Mouse (Mus musculus) liver, embryonic 12.5 days (tissue): Measurements from ENCODE around the gene Atl1. TPM values are rescaled to one million over a fixed set of nuclear protein-coding genes. Genes with fewer than 3 reads are reported as not detected.

ENCODE experiments used
- ATAC-seq: fragments of 200-750 bp; cut with Nextera tagmentation; 2 replicates; pipeline ENCODE4 v1.8.0; 2017; ENCODE audit warnings: moderate number of reproducible peaks, mild to moderate bottlenecking, moderate library complexity
- H3K27ac ChIP-seq: fragments of 300-500 bp; sonication (generic); 2 replicates; pipeline ENCODE4 v1.5.1; 2016; ENCODE audit warnings: mild to moderate bottlenecking
- H3K27me3 ChIP-seq: fragments of 300-500 bp; sonication (generic); replicated peaks from 2 replicates; pipeline ENCODE4 v1.6.1; 2016; ENCODE audit warnings: mild to moderate bottlenecking, moderate library complexity
- H3K36me3 ChIP-seq: fragments of 300-500 bp; sonication (generic); 2 replicates; pipeline ENCODE4 v1.6.1; 2016; ENCODE audit warnings: mild to moderate bottlenecking, moderate library complexity
- H3K4me1 ChIP-seq: fragments of 300-500 bp; sonication (generic); 2 replicates; pipeline ENCODE4 v1.6.1; 2016
- H3K4me2 ChIP-seq: fragments of 300-500 bp; sonication (generic); 2 replicates; pipeline ENCODE4 v1.6.1; 2016; ENCODE audit warnings: mild to moderate bottlenecking, moderate library complexity
- H3K4me3 ChIP-seq: fragments of 300-500 bp; sonication (generic); 2 replicates; pipeline ENCODE4 v1.5.1; 2016; ENCODE audit warnings: mild to moderate bottlenecking, moderate library complexity
- H3K9ac ChIP-seq: fragments of 300-500 bp; sonication (generic); 2 replicates; pipeline ENCODE4 v1.6.1; 2016; ENCODE audit warnings: mild to moderate bottlenecking, moderate library complexity
- H3K9me3 ChIP-seq: fragments of 300-500 bp; sonication (generic); replicated peaks from 2 replicates; pipeline ENCODE4 v1.6.1; 2016; ENCODE audit warnings: mild to moderate bottlenecking, moderate library complexity
- WGBS: fragments of 180-500 bp; shearing (Covaris S2); methylation state at CpG from one replicate; pipeline ENCODE4 v1.1.7; 2016; ENCODE audit not compliant: insufficient replicate concordance; 5-methylcytosine and 5-hydroxymethylcytosine counted together
- polyA plus RNA-seq: library from polyadenylated mRNA; unstranded; fragments of >200 nt; fragmentation: Nextera tagmentation; extraction: Ambion mirVana; gene quantifications from 2 replicates; pipeline ENCODE4 v1.2.1, GENCODE M21; 2016

Atl1 gene
- polyA plus RNA-seq, 1 experiment from 2014 or later = 1.7 TPM

DNA sequence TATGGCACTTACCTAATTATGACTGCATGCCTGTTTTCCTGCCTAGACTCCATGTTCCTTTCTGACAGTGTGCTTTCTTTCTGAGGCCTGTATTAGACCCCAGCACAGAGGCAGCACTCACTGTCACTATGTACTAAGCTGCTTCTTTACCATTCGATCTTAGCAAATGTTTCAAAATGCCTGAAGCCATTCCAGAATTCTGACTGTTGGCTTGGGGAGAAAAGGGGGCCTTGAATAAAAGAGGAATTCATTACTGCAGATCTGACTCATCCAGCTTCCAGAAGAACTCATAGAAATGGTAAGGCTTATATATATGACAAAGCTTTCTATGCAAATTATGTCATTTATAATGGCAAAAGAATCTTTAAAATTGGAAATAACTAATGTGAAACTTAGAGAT, 4.1 kb upstream of the Atl1 start:
- Histone ChIP-seq H3K36me3 (peaks cover 33% of the 10 kb centered on the region), H3K4me2 (no peak overlapping the region), H3K4me1 (peaks cover 56% of the 10 kb centered on the region), H3K4me3 (no peak overlapping the region), H3K27me3 (no peaks in the 10 kb centered on the region), H3K27ac (no peak overlapping the region), H3K9ac (no peak overlapping the region), H3K9me3 (no peaks in the 10 kb centered on the region)
- WGBS = 67% methylated on average over 1 of the region's 1 CpGs
- no peak for ATAC-seq

DNA sequence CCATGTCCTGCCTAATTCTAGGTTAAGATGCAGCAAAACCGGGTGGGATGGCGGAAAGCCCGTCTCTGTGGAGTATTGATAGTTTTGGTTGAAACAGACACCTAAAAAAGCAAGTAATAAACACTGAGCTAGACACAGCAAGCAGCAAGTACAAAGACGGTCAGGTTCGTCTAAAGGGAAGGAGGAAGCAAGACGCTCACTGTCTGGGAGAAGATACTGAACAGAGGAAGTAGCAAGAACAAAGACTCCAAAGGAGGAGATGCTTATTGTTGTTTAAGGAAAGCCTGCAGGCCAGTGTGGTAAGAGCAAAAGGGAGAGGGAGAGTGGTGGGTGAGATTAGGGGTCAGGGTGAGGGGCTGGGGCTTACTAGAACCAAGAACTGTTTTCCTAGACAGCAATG, 2.4 kb upstream of the Atl1 start:
- Histone ChIP-seq H3K4me3 (peak overlapping the region; percentile 94), H3K9me3 (no peaks in the 10 kb centered on the region), H3K9ac (peak overlapping the region; percentile 97), H3K4me1 (peaks cover 56% of the 10 kb centered on the region), H3K27me3 (no peaks in the 10 kb centered on the region), H3K36me3 (peaks cover 33% of the 10 kb centered on the region), H3K27ac (peak overlapping the region; percentile 66), H3K4me2 (peak overlapping the region; percentile 84)
- no peak for ATAC-seq
- WGBS = 46% methylated on average over 6 of the region's 6 CpGs

DNA sequence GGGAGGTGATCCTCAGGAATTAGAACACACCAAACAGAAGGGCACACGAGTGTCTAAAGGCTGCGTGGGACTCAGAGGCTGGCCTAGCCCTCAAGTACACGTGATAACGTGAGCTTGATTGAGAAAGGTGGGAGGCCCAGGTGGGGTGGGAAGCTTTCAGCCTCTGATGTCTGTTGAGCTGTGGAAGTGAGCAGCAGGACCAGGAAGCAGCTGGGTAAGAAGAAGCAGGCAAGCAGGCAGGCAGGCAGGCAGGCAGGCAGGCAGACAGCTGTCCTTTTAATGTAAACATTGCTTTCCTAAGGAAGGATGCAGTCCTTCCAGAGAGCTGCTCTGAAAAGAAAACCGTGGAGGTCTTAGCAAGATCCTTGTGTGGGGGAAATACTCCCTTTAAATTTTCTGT, 1.9 kb upstream of the Atl1 start:
- peak overlapping the region; percentile 97 for H3K9ac ChIP-seq
- peak overlapping the region; percentile 84 for H3K4me2 ChIP-seq
- ATAC-seq = no peak
- H3K27me3 ChIP-seq = no peaks in the 10 kb centered on the region
- H3K9me3 ChIP-seq = no peaks in the 10 kb centered on the region
- H3K4me1 ChIP-seq = peaks cover 56% of the 10 kb centered on the region
- H3K36me3 ChIP-seq = peaks cover 33% of the 10 kb centered on the region
- H3K27ac ChIP-seq = peak overlapping the region; percentile 66
- 17% methylated on average over 5 of the region's 5 CpGs for WGBS
- H3K4me3 ChIP-seq = peak overlapping the region; percentile 94

DNA sequence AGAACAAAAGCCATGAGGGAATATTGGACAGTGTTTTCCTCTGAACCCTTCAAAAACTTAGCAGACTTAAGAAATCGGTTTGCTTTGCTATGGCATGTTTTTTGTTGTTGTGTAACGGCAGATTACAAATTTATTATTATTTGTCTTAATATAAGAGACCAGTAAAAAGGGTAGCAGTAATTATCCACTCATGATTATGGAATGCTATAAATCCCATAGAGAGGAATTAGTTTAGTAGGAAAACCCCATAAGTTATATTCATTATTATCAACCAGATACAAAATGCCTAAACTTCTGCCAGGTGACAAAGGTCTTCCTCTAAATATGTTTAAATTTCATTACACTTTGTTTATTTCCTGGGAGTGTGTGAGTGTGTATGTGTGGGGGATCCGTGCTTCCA, 693 bp upstream of the Atl1 start:
- H3K27ac ChIP-seq = peak overlapping the region; percentile 93
- H3K4me2 ChIP-seq = peak overlapping the region; percentile 84
- peak overlapping the region; percentile 97 for H3K9ac ChIP-seq
- no peaks in the 10 kb centered on the region for H3K9me3 ChIP-seq
- WGBS = 55% methylated on average over 3 of the region's 3 CpGs
- ATAC-seq = no peak
- peak overlapping the region; percentile 94 for H3K4me3 ChIP-seq
- H3K4me1 ChIP-seq = peaks cover 52% of the 10 kb centered on the region
- H3K27me3 ChIP-seq = no peaks in the 10 kb centered on the region
- H3K36me3 ChIP-seq = peaks cover 27% of the 10 kb centered on the region

DNA sequence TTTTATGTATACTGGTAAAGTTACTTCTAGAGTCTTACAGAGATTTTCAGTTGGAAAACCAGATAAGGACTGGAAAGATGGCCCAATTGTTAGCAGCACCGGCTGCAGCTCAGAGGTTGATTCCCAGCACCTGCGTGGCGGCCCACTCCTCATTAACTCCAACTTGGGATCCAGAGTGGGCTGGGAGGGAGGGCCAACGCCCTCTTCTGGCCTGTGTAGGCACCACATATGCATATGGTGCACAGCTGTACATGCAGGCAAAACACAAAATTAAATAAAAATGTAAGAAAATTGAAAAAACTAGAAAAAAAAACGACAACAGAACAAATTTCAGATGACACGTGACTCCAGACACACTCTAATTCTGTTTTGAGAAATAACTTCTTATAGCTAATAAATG, 1.5 kb downstream of the Atl1 start:
- H3K4me1 ChIP-seq = peaks cover 34% of the 10 kb centered on the region
- H3K27ac ChIP-seq = no peak overlapping the region
- H3K27me3 ChIP-seq = no peaks in the 10 kb centered on the region
- H3K9ac ChIP-seq = no peak overlapping the region
- H3K36me3 ChIP-seq = peaks cover 17% of the 10 kb centered on the region
- H3K4me2 ChIP-seq = peak overlapping the region; percentile 84; the same call in 1 of the 2 replicates
- no peak overlapping the region for H3K4me3 ChIP-seq
- WGBS = 40% methylated on average over 6 of the region's 6 CpGs
- no peaks in the 10 kb centered on the region for H3K9me3 ChIP-seq
- ATAC-seq = no peak

DNA sequence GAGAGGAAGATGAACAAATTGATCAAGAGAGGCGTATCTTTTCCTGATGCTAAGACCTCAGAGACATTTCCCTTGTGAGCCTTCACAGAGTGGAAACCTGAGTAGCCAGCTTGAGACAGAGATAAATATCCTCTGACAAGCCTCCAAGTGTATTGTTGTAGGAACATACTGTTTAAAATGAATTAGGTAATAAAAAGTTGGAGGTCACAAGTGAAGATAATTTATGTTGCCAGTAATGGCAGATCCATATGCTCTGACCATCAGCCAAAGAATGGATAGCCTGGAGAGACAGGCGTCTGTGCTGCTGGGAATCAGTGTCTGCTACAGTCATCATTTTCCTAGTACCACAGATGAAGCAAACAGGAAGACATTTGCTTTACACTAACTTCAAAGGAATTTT, 2.6 kb downstream of the Atl1 start:
- H3K27ac ChIP-seq = no peak overlapping the region
- ATAC-seq = no peak
- H3K9ac ChIP-seq = no peak overlapping the region
- WGBS = 66% methylated on average over 2 of the region's 2 CpGs
- no peak overlapping the region for H3K4me3 ChIP-seq
- H3K4me1 ChIP-seq = peaks cover 25% of the 10 kb centered on the region
- peaks cover 11% of the 10 kb centered on the region for H3K36me3 ChIP-seq
- no peaks in the 10 kb centered on the region for H3K9me3 ChIP-seq
- H3K4me2 ChIP-seq = no peak overlapping the region
- H3K27me3 ChIP-seq = no peaks in the 10 kb centered on the region

DNA sequence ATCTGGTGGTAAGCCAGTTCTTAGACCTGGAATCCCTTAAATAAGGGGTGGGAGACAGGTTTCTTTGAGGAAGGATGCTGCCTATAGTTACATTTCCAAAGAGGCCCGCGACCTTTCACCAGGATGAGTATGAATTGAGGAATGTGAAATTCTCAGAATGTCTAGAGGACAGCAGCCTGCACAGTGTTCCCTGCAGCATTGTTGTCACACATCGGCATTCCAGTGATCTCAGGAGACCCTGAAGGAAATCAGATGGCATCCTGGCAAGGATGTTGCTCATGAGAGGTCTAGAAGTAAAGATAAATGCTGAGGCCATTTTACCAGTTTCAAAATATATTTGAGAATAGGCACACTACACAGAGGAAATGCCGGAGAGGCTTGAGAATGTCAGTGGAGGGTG, 5.7 kb downstream of the Atl1 start:
- Histone ChIP-seq H3K4me2 (no peak overlapping the region), H3K4me3 (no peak overlapping the region), H3K27ac (no peak overlapping the region), H3K27me3 (no peaks in the 10 kb centered on the region), H3K4me1 (peaks cover 8% of the 10 kb centered on the region), H3K9ac (no peak overlapping the region), H3K36me3 (no peaks in the 10 kb centered on the region), H3K9me3 (no peaks in the 10 kb centered on the region)
- 82% methylated on average over 4 of the region's 4 CpGs for WGBS
- ATAC-seq = no peak

DNA sequence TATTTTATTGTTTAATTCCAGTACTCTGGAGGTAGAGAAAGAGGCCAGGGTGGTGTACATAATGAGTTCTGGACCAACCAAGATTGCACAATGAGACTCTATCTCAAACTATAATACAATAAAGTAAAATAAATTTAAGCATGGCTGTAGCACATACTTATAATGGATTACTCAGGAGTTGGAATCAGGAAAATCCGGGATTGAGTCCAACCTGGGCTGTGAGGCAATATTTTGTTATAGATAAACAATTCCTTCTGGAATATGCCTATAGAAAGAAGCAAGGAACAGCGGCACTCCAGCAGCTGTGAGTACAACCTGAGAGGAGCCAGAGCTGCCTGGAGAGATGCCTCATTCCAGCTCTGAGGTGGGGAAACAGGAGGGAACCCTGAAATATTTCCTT, 12.6 kb downstream of the Atl1 start:
- H3K9me3 ChIP-seq = no peaks in the 10 kb centered on the region
- ATAC-seq = no peak
- no peak overlapping the region for H3K27ac ChIP-seq
- no peak overlapping the region for H3K9ac ChIP-seq
- 52% methylated on average over 2 of the region's 2 CpGs for WGBS
- H3K4me2 ChIP-seq = no peak overlapping the region
- no peaks in the 10 kb centered on the region for H3K36me3 ChIP-seq
- H3K4me3 ChIP-seq = no peak overlapping the region
- peaks cover 28% of the 10 kb centered on the region for H3K27me3 ChIP-seq
- H3K4me1 ChIP-seq = peaks cover 15% of the 10 kb centered on the region

DNA sequence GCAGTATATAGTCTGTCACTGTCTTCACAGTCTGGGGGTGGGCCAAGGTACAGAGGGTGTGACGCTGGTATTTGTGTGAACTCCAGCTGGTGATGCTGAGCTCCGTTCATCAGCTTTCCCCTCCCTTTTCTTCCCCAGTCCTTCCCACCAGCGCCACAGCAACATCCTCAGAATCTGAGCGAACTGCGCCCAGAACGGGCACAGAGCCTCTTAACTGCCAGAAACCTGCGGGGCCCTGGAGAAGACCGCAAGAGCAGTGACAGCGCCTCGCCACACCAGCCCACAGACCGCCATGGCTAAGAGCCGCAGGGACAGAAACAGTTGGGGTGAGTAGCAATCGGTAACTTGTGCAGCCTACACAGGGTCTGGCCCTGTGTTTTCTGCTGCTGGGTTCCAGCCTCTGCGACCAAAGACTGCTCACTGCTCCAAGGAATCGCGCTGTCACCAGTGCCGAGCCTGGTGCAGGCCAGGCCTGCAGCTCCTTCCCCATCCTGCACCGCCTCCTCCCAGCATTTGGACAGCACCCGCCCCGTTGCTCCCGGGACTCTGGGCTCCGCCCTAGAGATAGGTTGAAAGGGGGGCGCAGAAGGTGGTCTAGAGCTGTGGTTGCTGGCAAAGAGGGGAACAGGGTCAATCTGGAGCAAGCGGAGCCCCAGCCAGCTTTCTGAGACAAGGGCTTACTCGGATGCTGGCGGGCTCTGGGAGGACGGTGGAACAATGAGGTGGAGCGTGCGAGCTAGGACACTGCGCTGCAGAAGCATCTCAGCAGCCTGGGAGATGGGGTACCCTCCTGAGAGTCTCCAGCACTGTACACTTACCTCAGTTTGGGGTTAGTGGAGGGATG, 15.5 kb downstream of the Atl1 start:
- Histone ChIP-seq H3K4me3 (peak overlapping the region; percentile 36), H3K36me3 (no peaks in the 10 kb centered on the region), H3K27ac (no peak overlapping the region), H3K27me3 (peaks cover 28% of the 10 kb centered on the region), H3K4me2 (peak overlapping the region; percentile 67), H3K4me1 (peaks cover 15% of the 10 kb centered on the region), H3K9me3 (no peaks in the 10 kb centered on the region), H3K9ac (peak overlapping the region; percentile 42; the same call in 1 of the 2 replicates)
- 9% methylated on average over 30 of the region's 30 CpGs for WGBS
- ATAC-seq = peak; percentile 54

DNA sequence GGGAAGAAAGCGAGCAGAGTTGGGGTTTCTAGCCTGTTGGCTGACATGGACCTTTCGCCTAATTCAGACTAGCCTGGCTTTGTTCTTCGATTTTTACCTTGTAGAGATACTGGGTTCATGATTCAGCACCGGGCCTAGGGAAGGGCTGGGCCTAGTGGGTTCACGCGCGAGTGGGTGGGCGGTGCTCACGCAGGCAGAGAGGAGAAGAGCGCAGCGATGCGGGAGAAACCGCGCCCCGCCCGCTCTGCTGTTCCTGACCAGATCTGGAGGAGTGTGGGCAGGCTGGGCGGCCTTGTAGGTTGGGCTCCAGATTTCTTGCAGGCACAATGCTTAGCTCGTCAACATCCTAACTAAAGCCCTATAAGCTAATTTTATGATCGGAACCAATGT, 16.1 kb downstream of the Atl1 start:
- no peak overlapping the region for H3K9ac ChIP-seq
- no peak for ATAC-seq

DNA sequence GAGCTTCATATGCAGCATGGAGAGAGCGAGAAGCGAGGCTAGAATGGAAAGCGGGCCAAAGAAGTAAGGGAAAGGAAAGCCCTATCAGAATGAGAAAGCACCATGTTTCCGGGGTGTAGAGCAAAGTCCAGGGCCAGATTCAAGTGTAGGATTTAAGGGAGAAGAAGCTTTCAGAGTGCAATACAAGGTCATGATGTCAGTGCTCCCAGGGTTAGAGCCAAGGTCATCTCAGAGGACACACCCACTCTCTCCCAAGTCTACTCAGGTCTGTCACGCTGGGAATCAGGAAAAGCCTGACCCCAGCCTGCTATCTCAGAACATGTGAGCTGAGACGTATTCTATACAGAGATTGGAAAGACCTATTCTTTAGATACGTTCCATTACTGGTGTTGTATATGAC, 19.5 kb downstream of the Atl1 start:
- no peak overlapping the region for H3K4me2 ChIP-seq
- H3K36me3 ChIP-seq = no peaks in the 10 kb centered on the region
- H3K27ac ChIP-seq = no peak overlapping the region
- no peaks in the 10 kb centered on the region for H3K9me3 ChIP-seq
- 83% methylated on average over 7 of the region's 7 CpGs for WGBS
- H3K4me3 ChIP-seq = no peak overlapping the region
- ATAC-seq = no peak
- H3K9ac ChIP-seq = no peak overlapping the region
- peaks cover 20% of the 10 kb centered on the region for H3K27me3 ChIP-seq
- peaks cover 15% of the 10 kb centered on the region for H3K4me1 ChIP-seq

More for the DNA sequence above, 16.1 kb downstream of the Atl1 start:
- H3K4me2 ChIP-seq = peak overlapping the region; percentile 67
- peak overlapping the region; percentile 36; the same call in 1 of the 2 replicates for H3K4me3 ChIP-seq
- no peak overlapping the region for H3K27ac ChIP-seq
- 34% methylated on average over 19 of the region's 19 CpGs for WGBS
- no peaks in the 10 kb centered on the region for H3K9me3 ChIP-seq
- peaks cover 15% of the 10 kb centered on the region for H3K4me1 ChIP-seq
- H3K27me3 ChIP-seq = peaks cover 28% of the 10 kb centered on the region
- no peaks in the 10 kb centered on the region for H3K36me3 ChIP-seq

DNA sequence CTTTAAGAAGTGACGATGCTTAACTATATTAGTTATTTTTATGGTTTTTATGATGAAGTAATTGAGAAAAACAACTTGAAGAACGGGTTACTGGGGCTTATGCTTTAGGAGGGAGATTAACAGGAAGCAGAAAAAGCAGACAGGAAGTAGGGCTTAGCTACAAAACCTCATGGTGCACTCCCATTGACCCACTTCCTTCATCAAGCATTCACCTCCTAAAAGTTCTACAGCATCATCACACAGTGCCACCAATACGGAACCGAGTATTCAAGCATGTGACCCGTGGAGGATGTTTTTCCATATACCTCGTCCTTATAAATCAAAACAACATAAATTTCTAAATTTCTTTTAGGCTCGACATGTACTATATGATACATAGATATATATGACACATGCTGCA, 20.3 kb downstream of the Atl1 start:
- Histone ChIP-seq H3K36me3 (no peaks in the 10 kb centered on the region), H3K4me2 (no peak overlapping the region), H3K4me3 (no peak overlapping the region), H3K4me1 (peaks cover 10% of the 10 kb centered on the region), H3K9ac (no peak overlapping the region), H3K9me3 (no peaks in the 10 kb centered on the region), H3K27me3 (peaks cover 16% of the 10 kb centered on the region), H3K27ac (no peak overlapping the region)
- WGBS = 70% methylated on average over 7 of the region's 7 CpGs
- no peak for ATAC-seq
